Mouse (Mus musculus) erythroblast, embryonic 14.5 days (primary cell): ENCODE measurements around the gene Gm20547.

Source experiments
- GATA1 ChIP-seq: IDR thresholded peaks from 2 replicates; pipeline ENCODE4 v1.6.1; 2012; ENCODE audit warnings: low read length, inconsistent platforms, mixed read lengths
- TAL1 ChIP-seq: IDR thresholded peaks from 3 replicates; pipeline ENCODE4 v1.6.1; 2012; ENCODE audit warnings: low read length, inconsistent platforms, mixed read lengths

GRCm38 (mm10) chr17:34860514-34860913, 21.3 kb downstream of the Gm20547 start:
- no peak for TF ChIP-seq GATA1
- no peak for TF ChIP-seq TAL1
